Mouse (Mus musculus): ENCODE measurements at regions not wholly inside any gene's neighbourhood (a gene's known extent, or its start where the extent isn't known, plus 50 kb on each side); places are given as distances from the start of the nearest gene placed in this dataset.

DNA sequence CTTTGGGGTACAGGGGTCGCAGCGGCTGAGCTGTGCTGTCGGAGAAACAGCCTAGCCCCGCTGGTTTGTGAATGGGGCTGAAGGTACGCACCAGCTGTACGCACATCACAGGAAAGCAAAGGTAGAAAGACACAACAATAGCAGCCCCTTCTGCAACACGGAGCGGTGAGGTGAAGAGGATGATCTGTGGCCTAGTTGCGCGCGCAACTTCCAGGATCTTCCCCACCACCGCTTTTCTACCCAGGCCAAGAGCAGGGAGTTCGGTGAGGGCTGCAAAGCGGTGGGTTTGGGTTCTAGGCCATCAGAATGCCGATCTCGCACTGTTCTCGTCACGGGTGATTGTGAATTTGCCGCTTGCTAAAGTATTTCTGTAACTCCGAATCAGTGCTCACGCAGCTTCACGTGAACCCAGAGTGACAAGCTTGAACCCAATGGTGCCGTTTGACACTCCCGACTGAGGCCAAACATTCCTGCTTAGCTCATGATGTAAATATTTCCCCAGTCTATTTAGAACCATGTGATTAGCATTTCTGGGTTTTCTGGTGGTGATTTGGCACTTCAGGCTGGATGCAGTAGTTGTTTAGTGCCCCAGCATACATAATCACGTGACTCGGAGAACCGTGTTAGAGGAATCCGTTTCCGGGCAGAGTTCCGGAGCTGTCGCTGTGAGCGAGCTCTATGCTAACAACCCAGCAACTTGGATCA, 54.7 kb downstream of the Cryaa start:
- H3K36me3 ChIP-seq (ENCODE audit: control insufficient read depth, insufficient read depth, low read length), result no peaks in the 10 kb centered on the region
- no peak overlapping the region for H3K9ac ChIP-seq (ENCODE audit: low read length)
- H3K27ac ChIP-seq (ENCODE audit: low read depth, low read length), result no peak overlapping the region
- H3K4me2 ChIP-seq, result no peak overlapping the region
- 94% methylated on average over 32 of the region's 32 CpGs for WGBS
- H3K4me1 ChIP-seq (ENCODE audit: control insufficient read depth, insufficient read depth, low read length), result no peaks in the 10 kb centered on the region
- H3K27me3 ChIP-seq (ENCODE audit: control insufficient read depth, insufficient read depth, low read length), result no peaks in the 10 kb centered on the region
- no peak overlapping the region for H3K4me3 ChIP-seq (ENCODE audit: low read depth, low read length)
- no peaks in the 10 kb centered on the region for H3K9me3 ChIP-seq (ENCODE audit: control insufficient read depth, low read length)
- peak; percentile 77 for DNase-seq (ENCODE audit: low spot score, missing footprints)
- ATAC-seq (ENCODE audit: low FRiP score), result no peak

GRCm38 (mm10) chr17:31734521-31734920, 56.9 kb downstream of the Cryaa start:
- Histone ChIP-seq H3K36me3 (ENCODE audit: control insufficient read depth, insufficient read depth, low read length) (no peaks in the 10 kb centered on the region), H3K27me3 (ENCODE audit: control insufficient read depth, insufficient read depth, low read length) (no peaks in the 10 kb centered on the region), H3K4me1 (ENCODE audit: control insufficient read depth, insufficient read depth, low read length) (no peaks in the 10 kb centered on the region), H3K9ac (ENCODE audit: low read length) (no peak overlapping the region), H3K4me2 (no peak overlapping the region), H3K4me3 (ENCODE audit: low read depth, low read length) (no peak overlapping the region), H3K9me3 (ENCODE audit: control insufficient read depth, low read length) (no peaks in the 10 kb centered on the region), H3K27ac (ENCODE audit: low read depth, low read length) (no peak overlapping the region)
- 30% methylated on average over 7 of the region's 7 CpGs for whole genome bisulfite sequencing
- ATAC-seq (ENCODE audit: low FRiP score) (no peak), DNase-seq (ENCODE audit: low spot score, missing footprints) (peak; percentile 67)

GRCm38 (mm10) chr17:31736716-31737115, 59.1 kb downstream of the Cryaa start:
- Histone ChIP-seq H3K9ac (ENCODE audit: low read length) (no peak overlapping the region), H3K4me1 (ENCODE audit: control insufficient read depth, insufficient read depth, low read length) (no peaks in the 10 kb centered on the region), H3K4me2 (no peak overlapping the region), H3K36me3 (ENCODE audit: control insufficient read depth, insufficient read depth, low read length) (no peaks in the 10 kb centered on the region), H3K27me3 (ENCODE audit: control insufficient read depth, insufficient read depth, low read length) (no peaks in the 10 kb centered on the region), H3K4me3 (ENCODE audit: low read depth, low read length) (no peak overlapping the region), H3K9me3 (ENCODE audit: control insufficient read depth, low read length) (no peaks in the 10 kb centered on the region), H3K27ac (ENCODE audit: low read depth, low read length) (no peak overlapping the region)
- 81% methylated on average over 6 of the region's 6 CpGs for WGBS
- DNase-seq (ENCODE audit: low spot score, missing footprints), result peak; percentile 10
- no peak for ATAC-seq (ENCODE audit: low FRiP score)

- ATAC-seq (ENCODE audit: low FRiP score), result no peak
- WGBS, result 76% methylated on average over 3 of the region's 3 CpGs
- no peak overlapping the region for H3K9ac ChIP-seq (ENCODE audit: low read length)
- H3K4me3 ChIP-seq (ENCODE audit: low read depth, low read length), result no peak overlapping the region
- H3K9me3 ChIP-seq (ENCODE audit: control insufficient read depth, low read length), result no peaks in the 10 kb centered on the region
- no peak overlapping the region for H3K4me2 ChIP-seq
- H3K36me3 ChIP-seq (ENCODE audit: control insufficient read depth, insufficient read depth, low read length), result no peaks in the 10 kb centered on the region
- no peaks in the 10 kb centered on the region for H3K4me1 ChIP-seq (ENCODE audit: control insufficient read depth, insufficient read depth, low read length)
- no peaks in the 10 kb centered on the region for H3K27me3 ChIP-seq (ENCODE audit: control insufficient read depth, insufficient read depth, low read length)
- no peak overlapping the region for H3K27ac ChIP-seq (ENCODE audit: low read depth, low read length)
- no peak for DNase-seq (ENCODE audit: low spot score, missing footprints)
These were observed 60.6 kb downstream of the Cryaa start for GRCm38 (mm10) chr17:31738249-31738648.

GRCm38 (mm10) chr17:31739586-31739985, 62.0 kb downstream of the Cryaa start:
- H3K9ac ChIP-seq (ENCODE audit: low read length), result no peak overlapping the region
- no peaks in the 10 kb centered on the region for H3K27me3 ChIP-seq (ENCODE audit: control insufficient read depth, insufficient read depth, low read length)
- no peaks in the 10 kb centered on the region for H3K36me3 ChIP-seq (ENCODE audit: control insufficient read depth, insufficient read depth, low read length)
- no peaks in the 10 kb centered on the region for H3K9me3 ChIP-seq (ENCODE audit: control insufficient read depth, low read length)
- ATAC-seq (ENCODE audit: low FRiP score), result no peak
- H3K4me1 ChIP-seq (ENCODE audit: control insufficient read depth, insufficient read depth, low read length), result no peaks in the 10 kb centered on the region
- no peak for DNase-seq (ENCODE audit: low spot score, missing footprints)
- no peak overlapping the region for H3K27ac ChIP-seq (ENCODE audit: low read depth, low read length)
- no peak overlapping the region for H3K4me3 ChIP-seq (ENCODE audit: low read depth, low read length)
- no peak overlapping the region for H3K4me2 ChIP-seq
- 76% methylated on average over 11 of the region's 11 CpGs for WGBS

- H3K4me1 ChIP-seq (ENCODE audit: control insufficient read depth, insufficient read depth, low read length), result no peaks in the 10 kb centered on the region
- no peak overlapping the region for H3K4me2 ChIP-seq
- 85% methylated on average over 11 of the region's 11 CpGs for WGBS
- no peak overlapping the region for H3K4me3 ChIP-seq (ENCODE audit: low read depth, low read length)
- H3K27me3 ChIP-seq (ENCODE audit: control insufficient read depth, insufficient read depth, low read length), result no peaks in the 10 kb centered on the region
- no peaks in the 10 kb centered on the region for H3K36me3 ChIP-seq (ENCODE audit: control insufficient read depth, insufficient read depth, low read length)
- DNase-seq (ENCODE audit: low spot score, missing footprints), result no peak
- no peak for ATAC-seq (ENCODE audit: low FRiP score)
- H3K9me3 ChIP-seq (ENCODE audit: control insufficient read depth, low read length), result no peaks in the 10 kb centered on the region
- H3K27ac ChIP-seq (ENCODE audit: low read depth, low read length), result no peak overlapping the region
- no peak overlapping the region for H3K9ac ChIP-seq (ENCODE audit: low read length)
These were observed 62.5 kb downstream of the Cryaa start for GRCm38 (mm10) chr17:31740059-31740458.

DNA sequence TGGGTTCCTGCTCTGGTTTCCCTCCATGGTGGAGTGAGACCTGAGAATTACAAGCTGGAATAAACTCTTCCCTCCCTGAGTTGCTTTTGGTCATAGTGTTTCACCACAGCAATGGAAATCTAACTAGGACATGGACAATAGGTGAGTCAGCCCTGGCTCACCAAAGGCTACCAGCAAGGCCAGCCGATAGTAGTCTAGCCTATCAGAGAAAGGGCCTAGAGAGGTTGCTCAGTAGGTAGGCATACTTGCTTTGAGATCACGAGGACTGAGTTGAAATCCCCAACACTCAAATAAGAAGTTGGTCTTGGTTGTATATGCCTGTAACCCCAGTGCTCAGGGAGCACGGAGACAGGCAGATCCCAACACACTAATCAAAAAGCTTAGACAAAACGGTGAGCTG, 66.0 kb downstream of the Cryaa start:
- Histone ChIP-seq H3K9me3 (ENCODE audit: control insufficient read depth, low read length) (no peaks in the 10 kb centered on the region), H3K9ac (ENCODE audit: low read length) (no peak overlapping the region), H3K4me1 (ENCODE audit: control insufficient read depth, insufficient read depth, low read length) (no peaks in the 10 kb centered on the region), H3K36me3 (ENCODE audit: control insufficient read depth, insufficient read depth, low read length) (no peaks in the 10 kb centered on the region), H3K27me3 (ENCODE audit: control insufficient read depth, insufficient read depth, low read length) (no peaks in the 10 kb centered on the region), H3K4me2 (no peak overlapping the region), H3K4me3 (ENCODE audit: low read depth, low read length) (no peak overlapping the region), H3K27ac (ENCODE audit: low read depth, low read length) (no peak overlapping the region)
- ATAC-seq (ENCODE audit: low FRiP score) (no peak), DNase-seq (ENCODE audit: low spot score, missing footprints) (peak; percentile 14)
- 88% methylated on average over 4 of the region's 4 CpGs for WGBS

GRCm38 (mm10) chr17:31746198-31747111, 68.8 kb downstream of the Cryaa start:
- H3K4me3 ChIP-seq (ENCODE audit: low read depth, low read length), result no peak overlapping the region
- WGBS, result 61% methylated on average over 20 of the region's 20 CpGs
- no peak overlapping the region for H3K9ac ChIP-seq (ENCODE audit: low read length)
- no peak overlapping the region for H3K27ac ChIP-seq (ENCODE audit: low read depth, low read length)
- H3K27me3 ChIP-seq (ENCODE audit: control insufficient read depth, insufficient read depth, low read length), result no peaks in the 10 kb centered on the region
- no peaks in the 10 kb centered on the region for H3K4me1 ChIP-seq (ENCODE audit: control insufficient read depth, insufficient read depth, low read length)
- H3K36me3 ChIP-seq (ENCODE audit: control insufficient read depth, insufficient read depth, low read length), result no peaks in the 10 kb centered on the region
- DNase-seq (ENCODE audit: low spot score, missing footprints) (peak; percentile 69), ATAC-seq (ENCODE audit: low FRiP score) (no peak)
- no peak overlapping the region for H3K4me2 ChIP-seq
- H3K9me3 ChIP-seq (ENCODE audit: control insufficient read depth, low read length), result no peaks in the 10 kb centered on the region

DNA sequence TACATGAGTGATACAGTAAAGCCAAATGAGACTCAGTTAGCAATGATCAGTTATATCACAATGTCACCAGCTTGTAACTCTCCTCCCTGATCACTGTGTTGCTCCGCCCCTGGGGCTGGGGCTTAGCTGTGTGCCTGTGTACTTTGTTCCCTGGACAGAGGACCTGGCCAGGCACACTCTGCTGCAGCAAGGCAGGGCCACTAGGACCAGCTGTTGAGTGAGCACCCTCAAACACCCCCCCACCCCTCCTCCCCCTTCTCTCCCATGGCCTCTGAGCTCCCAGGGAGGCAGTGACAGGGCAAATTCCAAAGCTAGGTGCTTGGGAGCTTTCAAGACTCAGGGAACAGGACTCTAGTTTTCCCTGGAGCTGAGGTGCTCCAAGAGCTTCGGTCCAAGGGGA, 70.0 kb downstream of the Cryaa start:
- WGBS, result 80% methylated on average over 2 of the region's 2 CpGs
- no peaks in the 10 kb centered on the region for H3K27me3 ChIP-seq (ENCODE audit: control insufficient read depth, insufficient read depth, low read length)
- H3K36me3 ChIP-seq (ENCODE audit: control insufficient read depth, insufficient read depth, low read length), result no peaks in the 10 kb centered on the region
- H3K9ac ChIP-seq (ENCODE audit: low read length), result no peak overlapping the region
- no peak for ATAC-seq (ENCODE audit: low FRiP score)
- no peak overlapping the region for H3K27ac ChIP-seq (ENCODE audit: low read depth, low read length)
- H3K4me1 ChIP-seq (ENCODE audit: control insufficient read depth, insufficient read depth, low read length), result no peaks in the 10 kb centered on the region
- no peak overlapping the region for H3K4me2 ChIP-seq
- H3K4me3 ChIP-seq (ENCODE audit: low read depth, low read length), result no peak overlapping the region
- peak; percentile 53 for DNase-seq (ENCODE audit: low spot score, missing footprints)
- H3K9me3 ChIP-seq (ENCODE audit: control insufficient read depth, low read length), result no peaks in the 10 kb centered on the region
